Mouse (Mus musculus) macrophage (primary cell): Measurements from ENCODE around the gene Tfrc. TPM values are rescaled to one million over a fixed set of nuclear protein-coding genes. Genes with fewer than 3 reads are reported as not detected.

Experiments used
- H3K27ac ChIP-seq: fragments of 350-480 bp; formaldehyde crosslinking; 2 replicates; pipeline ENCODE4 v1.9.0; 2021
- H3K36me3 ChIP-seq: fragments of 350-480 bp; formaldehyde crosslinking; 2 replicates; pipeline ENCODE4 v1.9.0; 2021; ENCODE audit errors: inconsistent target
- H3K4me3 ChIP-seq: fragments of 350-480 bp; formaldehyde crosslinking; 2 replicates; pipeline ENCODE4 v1.9.0; 2021; ENCODE audit errors: inconsistent target
- H3K79me2 ChIP-seq: fragments of 350-480 bp; formaldehyde crosslinking; 2 replicates; pipeline ENCODE4 v1.9.0; 2021; ENCODE audit errors: inconsistent target
- WGBS: methylation state at CpG from one replicate; pipeline ENCODE4 v1.1.7; 2026; ENCODE audit warnings: inconsistent platforms; ENCODE audit not compliant: missing documents; 5-methylcytosine and 5-hydroxymethylcytosine counted together
- polyA plus RNA-seq: library from polyadenylated mRNA; stranded (reverse); fragments of 250-400 nt; gene quantifications from 3 replicates; pipeline ENCODE4 v1.2.4, GENCODE M21; 2018; ENCODE audit warnings: inconsistent platforms

Gene Tfrc
- polyA plus RNA-seq, 1 experiment from 2014 or later: 500 TPM

- no peaks in the 10 kb centered on the region for H3K36me3 ChIP-seq
- H3K79me2 ChIP-seq: no peaks in the 10 kb centered on the region
- no peak overlapping the region for H3K4me3 ChIP-seq
- 92% methylated on average over 6 of the region's 10 CpGs for WGBS
- no peak overlapping the region for H3K27ac ChIP-seq
These were observed 68.5 kb downstream of the Tfrc start for GRCm38 (mm10) chr16:32677040-32677700.

- H3K79me2 ChIP-seq: no peaks in the 10 kb centered on the region
- no peak overlapping the region for H3K27ac ChIP-seq
- no peak overlapping the region for H3K4me3 ChIP-seq
- 78% methylated on average over 14 of the region's 14 CpGs for WGBS
- H3K36me3 ChIP-seq: no peaks in the 10 kb centered on the region
These were observed 69.2 kb downstream of the Tfrc start for GRCm38 (mm10) chr16:32677903-32678302.

GRCm38 (mm10) chr16:32678812-32679211 lies 70.1 kb downstream of the Tfrc start:
- WGBS: 92% methylated on average over 14 of the region's 14 CpGs
- H3K4me3 ChIP-seq: no peak overlapping the region
- no peaks in the 10 kb centered on the region for H3K36me3 ChIP-seq
- no peaks in the 10 kb centered on the region for H3K79me2 ChIP-seq
- no peak overlapping the region for H3K27ac ChIP-seq

- Histone ChIP-seq H3K4me3 (no peak overlapping the region), H3K79me2 (no peaks in the 10 kb centered on the region), H3K27ac (no peak overlapping the region), H3K36me3 (no peaks in the 10 kb centered on the region)
- WGBS: 95% methylated on average over 14 of the region's 16 CpGs
These were observed 71.3 kb downstream of the Tfrc start for GRCm38 (mm10) chr16:32679976-32680375.

- H3K4me3 ChIP-seq: no peak overlapping the region
- no peaks in the 10 kb centered on the region for H3K79me2 ChIP-seq
- 86% methylated on average over 6 of the region's 6 CpGs for whole genome bisulfite sequencing
- H3K36me3 ChIP-seq: no peaks in the 10 kb centered on the region
- no peak overlapping the region for H3K27ac ChIP-seq
These were observed 72.1 kb downstream of the Tfrc start for GRCm38 (mm10) chr16:32680806-32681205.

- 23% methylated on average over 5 of the region's 5 CpGs for WGBS
- Histone ChIP-seq H3K27ac (no peak overlapping the region), H3K4me3 (no peak overlapping the region), H3K79me2 (no peaks in the 10 kb centered on the region), H3K36me3 (no peaks in the 10 kb centered on the region)
These were observed 73.5 kb downstream of the Tfrc start for GRCm38 (mm10) chr16:32682194-32682593.

Other genes starting within 250 kb of the Tfrc start
- 0.67 to 1.2 TPM (median 1.1 TPM) in 3 replicates for gene Tm4sf19, start 208.4 kb upstream of the Tfrc start, polyA plus RNA-seq
- gene Tctex1d2, start 189.2 kb upstream of the Tfrc start, polyA plus RNA-seq: 16.6 to 17.3 TPM (median 16.7 TPM) in 3 replicates
- 32.5 to 74.9 TPM (median 60.1 TPM) in 3 replicates for gene Pcyt1a, start 178.0 kb upstream of the Tfrc start, polyA plus RNA-seq
- 0.08 to 0.20 TPM in 2 of 3 replicates, not detected in the other for gene Slc51a, start 121.0 kb upstream of the Tfrc start, polyA plus RNA-seq
- not detected in 3 replicates for gene Zdhhc19, start 112.7 kb upstream of the Tfrc start, polyA plus RNA-seq
- 0.66 to 3.8 TPM (median 1.1 TPM) in 3 replicates for gene Tnk2, start 35.0 kb downstream of the Tfrc start, polyA plus RNA-seq
- not detected in 3 replicates for gene Muc4, start 127.0 kb downstream of the Tfrc start, polyA plus RNA-seq
- not detected in 3 replicates for gene Muc20, start 188.5 kb downstream of the Tfrc start, polyA plus RNA-seq
- gene Smbd1, start 201.6 kb downstream of the Tfrc start, polyA plus RNA-seq: not detected in 3 replicates